ENCODE assay signal across 8 mouse cellular contexts in the genomic region with DNA sequence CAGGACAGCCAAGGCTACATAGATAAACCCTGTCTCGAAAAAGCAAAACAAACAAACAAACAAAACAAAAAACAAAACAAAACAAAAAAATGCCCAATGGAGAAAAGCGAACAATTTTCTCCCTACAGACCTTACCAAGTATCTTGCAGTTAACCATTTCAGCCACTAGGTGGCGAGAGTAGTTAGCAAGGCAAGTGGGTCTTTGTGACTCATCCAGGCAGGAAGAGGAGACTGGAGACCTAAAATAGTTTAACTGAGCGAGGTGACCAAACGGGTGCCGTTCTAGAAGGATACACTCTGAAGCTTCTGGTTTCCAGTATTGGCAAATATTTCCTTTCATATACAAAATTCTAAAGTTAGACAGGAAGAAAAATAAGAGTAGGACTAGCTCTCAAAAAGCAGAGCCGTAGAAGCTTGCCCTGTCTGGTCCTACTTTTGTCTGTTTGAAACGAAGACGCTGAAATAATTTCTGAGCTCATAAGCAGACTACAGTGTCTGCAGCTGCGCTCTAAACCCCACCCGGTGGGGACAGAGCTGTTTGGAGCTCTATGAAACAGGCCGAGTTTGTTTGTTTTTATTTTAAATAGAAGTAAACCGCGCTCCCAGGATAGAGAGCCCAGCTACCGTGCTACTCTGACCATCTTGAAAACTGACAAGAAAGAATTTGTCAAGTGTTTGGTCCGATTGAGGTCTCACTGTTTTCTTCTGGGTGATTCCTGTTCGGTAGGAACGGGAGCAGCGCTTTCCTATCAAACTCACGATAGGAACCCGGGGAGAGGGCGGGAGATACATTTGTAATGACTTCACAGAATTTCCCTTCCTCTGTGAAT. TPM values are rescaled to one million over a fixed set of nuclear protein-coding genes. Genes with fewer than 3 reads are reported as not detected.
A peak's percentile ranks its signal among the peaks of the same experiment; 100 is the strongest.
DNase-seq lines count a peak whose midpoint lies in the region; ATAC-seq lines count a peak whose summit lies in the region.

No protein-coding gene starts in this region.

- DNase-seq in cerebellum, adult 11 months, result peak; percentile 66
- DNase-seq in embryo, embryonic 11 days, result peak; percentile 90
- peak; percentile 60 to 79 for DNase-seq in gastrocnemius, postnatal 4 days (ENCODE audit: low spot score in 2 of 2)
- peak; percentile 88 to 94 for DNase-seq in left cerebral cortex, postnatal 25 days (ENCODE audit: low spot score in 2 of 2)
- peak; percentile 58 for DNase-seq in midbrain, embryonic 10.5 days (ENCODE audit: low spot score)
- DNase-seq in skeletal muscle tissue, adult 2 months (ENCODE audit: low read depth, low spot score), result peak; percentile 88

- peak overlapping the region; percentile 10 for H3K4me3 ChIP-seq in intestine, embryonic 16.5 days (ENCODE audit: low read length)
- no peak overlapping the region for H3K4me3 ChIP-seq in midbrain, embryonic 10.5 days

- H3K9me3 ChIP-seq in intestine, embryonic 16.5 days (ENCODE audit: control insufficient read depth, low read length), result no peaks in the 10 kb centered on the region
- no peaks in the 10 kb centered on the region for H3K9me3 ChIP-seq in midbrain, embryonic 10.5 days (replicated peaks)

- intact Hi-C loops in left cerebral cortex, postnatal 25 days (cut with DNase I), result loop anchor here (2.0 to 5.0 kb wide), 3 partner anchors 216 to 371 kb away; a partner anchor contains a TSS

- 0 out of 2 replicates have a peak overlapping the region, but pooled peaks have one; percentile 6 for H3K27ac ChIP-seq in intestine, embryonic 16.5 days (ENCODE audit: low read length)
- H3K27ac ChIP-seq in midbrain, embryonic 10.5 days (replicated peaks), result 0 out of 2 replicates have a peak overlapping the region, but pooled peaks have one; percentile 4

- peak overlapping the region; percentile 0; the same call in 1 of the 2 replicates for H3K9ac ChIP-seq in intestine, embryonic 16.5 days (ENCODE audit: low read depth, low read length)

- peaks cover 7% of the 10 kb centered on the region; the same call in 1 of the 2 replicates for H3K4me1 ChIP-seq in intestine, embryonic 16.5 days (ENCODE audit: control insufficient read depth, insufficient read depth, low read length)
- peaks cover 22% of the 10 kb centered on the region for H3K4me1 ChIP-seq in midbrain, embryonic 10.5 days

- no peak for ATAC-seq in cerebellum, adult (ENCODE audit: insufficient number of reproducible peaks, low FRiP score, low TSS enrichment)
- peak; percentile 75 for ATAC-seq in intestine, embryonic 16.5 days

- no peaks in the 10 kb centered on the region for H3K27me3 ChIP-seq in intestine, embryonic 16.5 days (replicated peaks; ENCODE audit: control insufficient read depth, insufficient read depth, low read length)
- H3K27me3 ChIP-seq in midbrain, embryonic 10.5 days (ENCODE audit: low read depth, poor library complexity, severe bottlenecking), result no peaks in the 10 kb centered on the region

- peak overlapping the region; percentile 40 for H3K4me2 ChIP-seq in intestine, embryonic 16.5 days (ENCODE audit: low read depth, low read length)

- H3K36me3 ChIP-seq in intestine, embryonic 16.5 days (ENCODE audit: control insufficient read depth, insufficient read depth, low read length), result no peaks in the 10 kb centered on the region
- no peaks in the 10 kb centered on the region for H3K36me3 ChIP-seq in midbrain, embryonic 10.5 days

- WGBS in intestine, embryonic 16.5 days, result 11% methylated on average over 22 of the region's 22 CpGs
- WGBS in midbrain, embryonic 10.5 days, result 50% methylated on average over 22 of the region's 22 CpGs

RNA-seq across cellular contexts. Expression of a gene that starts 31.0 kb away (rescaled TPM):
- total RNA-seq in gastrocnemius, postnatal 4 days (2021), result under 1 TPM in 1 of 2 experiments, not detected in 1; 0.13 TPM
- 0.24 and 0.37 TPM in 2 replicates for polyA plus RNA-seq in intestine, embryonic 16.5 days (2015; fragmentation: Nextera tagmentation; extraction: Ambion mirVana)
- total RNA-seq in left cerebral cortex, postnatal 25 days (2021), result not detected
- 0.19 TPM in 1 of 2 replicates, not detected in the other for polyA plus RNA-seq in midbrain, embryonic 10.5 days (2016; fragmentation: Nextera tagmentation; extraction: Ambion mirVana)
